Mouse (Mus musculus): Measurements from ENCODE around the gene Slc35a1. TPM values are rescaled to one million over a fixed set of nuclear protein-coding genes. Genes with fewer than 3 reads are reported as not detected.

Gene Slc35a1
- polyA plus RNA-seq (2012; fragmentation: generic; extraction: Trizol), result 10 to 100 TPM in 1 of 2 experiments, 1 to 10 TPM in 1; 1.9 to 20.7 TPM

DNA sequence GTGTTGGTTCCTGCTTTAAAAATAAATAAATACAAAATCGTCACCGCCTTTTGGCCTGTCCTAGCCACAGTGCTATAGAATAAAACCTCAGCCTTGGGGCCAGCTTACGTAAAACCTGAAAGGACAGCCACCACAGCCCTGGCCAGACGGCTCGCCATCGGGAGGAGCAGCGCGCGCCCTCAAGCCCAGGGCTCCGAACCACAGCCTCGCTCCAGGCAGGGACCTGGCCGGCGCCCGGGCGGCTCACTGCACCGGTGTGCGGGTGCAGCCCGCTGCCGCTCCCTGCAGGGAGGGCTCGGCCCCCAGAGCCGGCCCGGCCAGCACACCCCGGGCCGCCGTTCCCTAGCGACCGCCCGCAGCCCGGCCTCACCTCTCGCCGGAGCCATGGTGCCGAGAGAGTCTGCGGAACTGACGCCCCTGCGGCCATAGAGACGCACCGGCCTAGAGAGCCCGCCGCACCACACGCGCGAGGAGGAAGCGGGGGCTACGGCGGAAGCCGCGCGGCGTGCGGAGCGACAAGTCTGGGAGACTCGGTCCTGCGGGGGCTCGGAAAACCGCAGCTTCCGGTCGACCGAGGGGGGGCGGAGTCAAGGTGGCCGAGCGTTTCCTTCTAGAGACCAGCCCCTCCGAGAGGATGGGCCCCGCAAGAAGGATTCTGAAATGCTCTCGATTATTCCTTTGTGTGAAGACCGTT lies at the start of gene Slc35a1:
TSS of gene Slc35a1 (minus strand) at position 565 of the 694 bp plus-strand sequence.

GRCm38 (mm10) chr4:34729851-34730341 lies 42.7 kb upstream of the Slc35a1 start, which contains the start of gene Cfap206:
Gene Cfap206, minus strand, starts transcription at chr4:34730206.

DNA sequence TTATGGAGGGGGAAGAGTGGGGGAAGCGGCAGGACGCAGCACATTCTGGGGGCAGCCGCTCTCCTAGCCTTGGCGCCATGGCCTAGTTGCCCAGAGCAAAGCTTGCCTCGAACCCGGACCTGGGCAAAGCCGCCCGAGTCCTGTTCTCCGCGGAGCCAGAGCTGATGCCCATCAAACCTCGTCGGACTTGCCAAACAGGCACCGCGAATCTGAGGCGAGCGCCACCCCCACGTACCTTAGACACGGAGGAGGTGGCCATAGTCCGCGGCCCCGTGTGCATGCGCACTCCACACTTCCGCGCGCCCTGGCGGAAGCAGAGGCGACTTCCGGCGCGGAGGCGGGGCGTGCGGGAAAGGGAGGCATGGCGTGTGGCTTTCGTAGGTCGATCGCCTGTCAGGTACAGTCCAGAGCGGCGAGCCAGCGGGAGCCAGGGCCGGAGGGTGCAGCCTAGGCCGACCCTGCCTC lies 72.6 kb downstream of the Slc35a1 start, which contains the start of the genes Orc3 and Rars2:
TSS of gene Orc3 (minus strand) at position 315 of the 465 bp plus-strand sequence.
TSS of gene Rars2 (plus strand) at position 328 of the 465 bp plus-strand sequence.

Other genes with a start within 250 kb of the Slc35a1 start
- 10 to 100 TPM; 25.9 to 42.9 TPM for gene Akirin2, start 136.5 kb downstream of the Slc35a1 start, polyA plus RNA-seq (2012; fragmentation: generic; extraction: Trizol)
- 10 to 100 TPM in 1 of 2 experiments, 1 to 10 TPM in 1; 1.2 to 12.4 TPM for gene Orc3, start 72.5 kb downstream of the Slc35a1 start, polyA plus RNA-seq (2012; fragmentation: generic; extraction: Trizol)
- gene Rars2, start 72.5 kb downstream of the Slc35a1 start, polyA plus RNA-seq (2012; fragmentation: generic; extraction: Trizol), result 1 to 10 TPM; 1.3 to 9.9 TPM
- under 1 TPM in 1 of 2 experiments, not detected in 1; 0.07 TPM for gene Cfap206, start 42.8 kb upstream of the Slc35a1 start, polyA plus RNA-seq (2012; fragmentation: generic; extraction: Trizol)
- not detected for gene Gm136, start 68.8 kb upstream of the Slc35a1 start, polyA plus RNA-seq (2012; fragmentation: generic; extraction: Trizol)
- 10 to 100 TPM in 1 of 2 experiments, 1 to 10 TPM in 1; 6.2 to 27.7 TPM for gene Smim8, start 91.0 kb upstream of the Slc35a1 start, polyA plus RNA-seq (2012; fragmentation: generic; extraction: Trizol)
- 1 to 10 TPM in 1 of 2 experiments, under 1 TPM in 1; 0.12 to 1.6 TPM for gene Zfp292, start 195.5 kb upstream of the Slc35a1 start, polyA plus RNA-seq (2012; fragmentation: generic; extraction: Trizol)
- gene Cga, start 206.3 kb upstream of the Slc35a1 start, polyA plus RNA-seq (2012; fragmentation: generic; extraction: Trizol), result not detected

Measured in C3H10T1/2 (cell line).